19 mouse cellular contexts compared by ENCODE assay signal in the genomic region with DNA sequence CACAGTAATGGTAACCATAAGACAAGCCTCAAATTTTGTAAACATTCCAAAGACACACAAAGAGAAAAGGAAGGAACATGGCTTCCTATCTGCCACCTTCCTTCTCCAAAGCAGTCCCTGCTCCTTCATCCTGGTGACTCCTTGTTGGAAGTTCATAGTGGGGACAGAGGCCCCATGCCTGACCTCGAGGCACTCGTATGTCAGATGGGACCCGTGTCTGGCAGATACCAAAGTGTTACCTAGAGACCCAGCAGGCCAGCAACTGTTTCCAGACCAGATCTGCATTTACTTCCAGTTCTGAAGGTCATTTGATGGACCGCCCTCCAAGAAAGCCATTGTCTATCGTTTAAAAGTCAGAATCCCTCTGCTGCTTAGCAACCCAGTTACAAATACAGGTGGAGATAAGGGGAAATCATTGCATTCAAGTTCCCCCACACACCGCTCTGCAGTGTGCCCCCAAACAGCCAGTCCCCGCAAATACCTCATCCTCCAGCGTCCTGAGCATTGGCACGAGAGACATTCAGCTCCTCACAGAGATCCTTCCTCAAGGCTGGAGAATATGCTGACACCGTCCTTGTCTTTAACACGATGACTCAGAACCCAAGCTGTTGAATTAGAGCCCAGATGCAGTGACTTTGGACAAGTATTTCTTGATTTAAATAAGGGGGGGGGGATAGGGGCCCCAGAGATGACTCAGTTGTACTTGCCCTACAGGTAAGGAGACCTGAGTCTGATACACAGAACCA.
DNase-seq lines count a peak whose midpoint lies in the region; ATAC-seq lines count a peak whose summit lies in the region.
"Had no signal": no experiment of that assay in that cellular context is flagged by ENCODE, and none has a peak within 500 bp of the region (broad histone marks: within the 10 kb centered on the region; RNA-seq: fewer than 3 reads in every experiment).

No protein-coding gene starts in this region.

- peak; percentile 11 for DNase-seq in forebrain, embryonic 10.5 days (ENCODE audit: extremely low spot score, low spot score)
- DNase-seq in intestine, embryonic 14.5 days (ENCODE audit: low spot score) = peak; percentile 41
- DNase-seq in ES-CJ7 (ENCODE audit: low read depth, low spot score) = peak; percentile 38
- peak; percentile 38 for DNase-seq in ZHBTc4 (ENCODE audit: low read depth, low spot score)
- no peak for DNase-seq in gastrocnemius, postnatal 4 days (ENCODE audit: low spot score in 2 of 2)
- DNase-seq: cerebellum, adult 11-12 months; cerebellum, adult 9-10 months; cerebellum, postnatal 25 days; forebrain, postnatal 0 days; gastrocnemius, postnatal 36 days; heart, postnatal 10 days; heart, postnatal 4 days; kidney, adult 18-20 months had no signal

- no peak overlapping the region for H3K9ac ChIP-seq in forebrain, embryonic 13.5 days
- H3K9ac ChIP-seq in intestine, embryonic 14.5 days (ENCODE audit: low read length) = no peak overlapping the region
- H3K9ac ChIP-seq in intestine, embryonic 16.5 days (ENCODE audit: low read depth, low read length) = no peak overlapping the region
- H3K9ac ChIP-seq: embryonic facial prominence, embryonic 12.5 days; forebrain, embryonic 12.5 days; forebrain, postnatal 0 days; hindbrain, embryonic 12.5 days had no signal

- peaks cover 19% of the 10 kb centered on the region for H3K4me1 ChIP-seq in forebrain, embryonic 10.5 days
- H3K4me1 ChIP-seq in forebrain, embryonic 13.5 days = peaks cover 4% of the 10 kb centered on the region; the same call in 1 of the 2 replicates
- H3K4me1 ChIP-seq in intestine, embryonic 14.5 days (replicated peaks; ENCODE audit: control insufficient read depth, insufficient read depth, low read length) = no peaks in the 10 kb centered on the region
- H3K4me1 ChIP-seq in intestine, embryonic 16.5 days (ENCODE audit: control insufficient read depth, insufficient read depth, low read length) = peaks cover 9% of the 10 kb centered on the region
- H3K4me1 ChIP-seq: hindbrain, embryonic 12.5 days had no signal

- H3K27ac ChIP-seq in forebrain, embryonic 10.5 days = no peak overlapping the region
- H3K27ac ChIP-seq in forebrain, embryonic 13.5 days = no peak overlapping the region
- H3K27ac ChIP-seq in intestine, embryonic 14.5 days (ENCODE audit: low read depth) = no peak overlapping the region
- H3K27ac ChIP-seq in intestine, embryonic 16.5 days (ENCODE audit: low read length) = no peak overlapping the region
- H3K27ac ChIP-seq: embryonic facial prominence, embryonic 12.5 days; forebrain, embryonic 12.5 days; hindbrain, embryonic 12.5 days had no signal

- no peak overlapping the region for H3K4me2 ChIP-seq in forebrain, embryonic 13.5 days
- no peak overlapping the region for H3K4me2 ChIP-seq in intestine, embryonic 14.5 days (ENCODE audit: low read length)
- no peak overlapping the region for H3K4me2 ChIP-seq in intestine, embryonic 16.5 days (ENCODE audit: low read depth, low read length)
- H3K4me2 ChIP-seq: embryonic facial prominence, embryonic 12.5 days; forebrain, embryonic 12.5 days; hindbrain, embryonic 12.5 days had no signal

- no peak overlapping the region for H3K4me3 ChIP-seq in forebrain, embryonic 10.5 days
- no peak overlapping the region for H3K4me3 ChIP-seq in forebrain, embryonic 13.5 days
- H3K4me3 ChIP-seq in intestine, embryonic 14.5 days (ENCODE audit: low read depth, low read length) = no peak overlapping the region
- H3K4me3 ChIP-seq in intestine, embryonic 16.5 days (ENCODE audit: low read length) = no peak overlapping the region
- H3K4me3 ChIP-seq: embryonic facial prominence, embryonic 12.5 days; forebrain, embryonic 12.5 days; hindbrain, embryonic 12.5 days had no signal

- H3K36me3 ChIP-seq in forebrain, embryonic 10.5 days (replicated peaks) = no peaks in the 10 kb centered on the region
- no peaks in the 10 kb centered on the region for H3K36me3 ChIP-seq in forebrain, embryonic 13.5 days (ENCODE audit: poor library complexity, severe bottlenecking)
- no peaks in the 10 kb centered on the region for H3K36me3 ChIP-seq in intestine, embryonic 14.5 days (ENCODE audit: control insufficient read depth, insufficient read depth, low read length)
- H3K36me3 ChIP-seq in intestine, embryonic 16.5 days (ENCODE audit: control insufficient read depth, insufficient read depth, low read length) = no peaks in the 10 kb centered on the region
- H3K36me3 ChIP-seq: embryonic facial prominence, embryonic 12.5 days; forebrain, embryonic 12.5 days; hindbrain, embryonic 12.5 days had no signal

- peaks cover 13% of the 10 kb centered on the region for H3K27me3 ChIP-seq in forebrain, embryonic 10.5 days (ENCODE audit: poor library complexity, severe bottlenecking)
- no peaks in the 10 kb centered on the region for H3K27me3 ChIP-seq in forebrain, embryonic 13.5 days
- no peaks in the 10 kb centered on the region for H3K27me3 ChIP-seq in intestine, embryonic 14.5 days (replicated peaks; ENCODE audit: control insufficient read depth, insufficient read depth, low read length)
- H3K27me3 ChIP-seq in intestine, embryonic 16.5 days (replicated peaks; ENCODE audit: control insufficient read depth, insufficient read depth, low read length) = no peaks in the 10 kb centered on the region

- ATAC-seq in forebrain, embryonic 13.5 days = no peak
- ATAC-seq in intestine, embryonic 14.5 days (replicated peaks; ENCODE audit: low FRiP score, low TSS enrichment, low read depth) = no peak
- ATAC-seq in intestine, embryonic 16.5 days = no peak
- ATAC-seq: forebrain, postnatal 0 days; inflammation-experienced regulatory T-cells, adult 6 months had no signal

- 87% methylated on average over 11 of the region's 11 CpGs for WGBS in forebrain, embryonic 10.5 days
- WGBS in forebrain, embryonic 13.5 days = 89% methylated on average over 11 of the region's 11 CpGs
- 76% methylated on average over 11 of the region's 11 CpGs for WGBS in intestine, embryonic 14.5 days
- 78% methylated on average over 11 of the region's 11 CpGs for WGBS in intestine, embryonic 16.5 days

- no peaks in the 10 kb centered on the region for H3K9me3 ChIP-seq in forebrain, embryonic 10.5 days
- H3K9me3 ChIP-seq in forebrain, embryonic 13.5 days (replicated peaks) = no peaks in the 10 kb centered on the region
- H3K9me3 ChIP-seq in intestine, embryonic 14.5 days (ENCODE audit: control insufficient read depth, low read length) = no peaks in the 10 kb centered on the region
- H3K9me3 ChIP-seq in intestine, embryonic 16.5 days (ENCODE audit: control insufficient read depth, low read length) = no peaks in the 10 kb centered on the region
- H3K9me3 ChIP-seq: embryonic facial prominence, embryonic 12.5 days; forebrain, embryonic 12.5 days; hindbrain, embryonic 12.5 days had no signal

Comparison
In these comparisons a context has a peak if more than half of its experiments do, and no peak if none do; other contexts are left out.
1. DNase-seq: peak in forebrain, embryonic 10.5 days (single experiment), intestine, embryonic 14.5 days (single experiment), ES-CJ7 (single experiment) and ZHBTc4 (single experiment); none in gastrocnemius, postnatal 4 days (0 of 2).